Mouse (Mus musculus) hindbrain, embryonic 11.5 days (tissue): ENCODE results near the gene Plin4. TPM values are rescaled to one million over a fixed set of nuclear protein-coding genes. Genes with fewer than 3 reads are reported as not detected.

ENCODE experiments used
- ATAC-seq: fragments of 200-750 bp; cut with Nextera tagmentation; 2 replicates; pipeline ENCODE4 v1.8.0; 2017; ENCODE audit warnings: mild to moderate bottlenecking, moderate TSS enrichment, moderate library complexity; ENCODE audit not compliant: low FRiP score
- DNase-seq: peaks from one replicate; pipeline ENCODE4 v3.0.0-alpha.2; 2015; ENCODE audit warnings: low spot score
- H3K27ac ChIP-seq: fragments of 300-500 bp; sonication (generic); 2 replicates; pipeline ENCODE4 v1.5.1; 2014; ENCODE audit warnings: mild to moderate bottlenecking, low read depth, low read length
- H3K27me3 ChIP-seq: fragments of 300-500 bp; sonication (generic); 2 replicates; pipeline ENCODE4 v1.6.1; 2014; ENCODE audit warnings: mild to moderate bottlenecking, low read length, moderate library complexity, mixed read lengths; ENCODE audit not compliant: control insufficient read depth, insufficient read depth
- H3K36me3 ChIP-seq: fragments of 300-500 bp; sonication (generic); 2 replicates; pipeline ENCODE4 v1.6.1; 2014; ENCODE audit warnings: mild to moderate bottlenecking, low read length, moderate library complexity, mixed read lengths; ENCODE audit not compliant: control insufficient read depth, insufficient read depth
- H3K4me1 ChIP-seq: fragments of 300-500 bp; sonication (generic); replicated peaks from 2 replicates; pipeline ENCODE4 v1.6.1; 2014; ENCODE audit warnings: low read length, mixed read lengths; ENCODE audit not compliant: control insufficient read depth, insufficient read depth
- H3K4me2 ChIP-seq: fragments of 300-500 bp; sonication (generic); replicated peaks from 2 replicates; pipeline ENCODE4 v1.6.1; 2014; ENCODE audit warnings: mild to moderate bottlenecking, low read depth, low read length
- H3K4me3 ChIP-seq: fragments of 300-500 bp; sonication (generic); 2 replicates; pipeline ENCODE4 v1.5.1; 2014; ENCODE audit warnings: low read depth, low read length
- H3K9ac ChIP-seq: fragments of 300-500 bp; sonication (generic); 2 replicates; pipeline ENCODE4 v1.6.1; 2014; ENCODE audit warnings: low read depth, low read length
- H3K9me3 ChIP-seq: fragments of 300-500 bp; sonication (generic); 2 replicates; pipeline ENCODE4 v1.6.1; 2016; ENCODE audit warnings: low read length; ENCODE audit not compliant: control insufficient read depth
- WGBS: fragments of 180-500 bp; shearing (Covaris S2); extraction: QIAGEN DNeasy Blood & Tissue Kit; methylation state at CpG from one replicate; pipeline ENCODE4 v1.1.7; 2014; 5-methylcytosine and 5-hydroxymethylcytosine counted together
- polyA plus RNA-seq: library from polyadenylated mRNA; unstranded; fragments of >200 nt; fragmentation: Nextera tagmentation; extraction: Ambion mirVana; gene quantifications from 2 replicates; pipeline ENCODE4 v1.2.1, GENCODE M21; 2014

Gene Plin4
- polyA plus RNA-seq, 1 experiment from 2014 or later = 0.09 TPM

- Histone ChIP-seq H3K9ac (no peak overlapping the region), H3K4me3 (no peak overlapping the region), H3K27ac (no peak overlapping the region), H3K4me2 (no peak overlapping the region), H3K4me1 (no peaks in the 10 kb centered on the region), H3K27me3 (no peaks in the 10 kb centered on the region), H3K9me3 (no peaks in the 10 kb centered on the region), H3K36me3 (peaks cover 26% of the 10 kb centered on the region)
- ATAC-seq = no peak
- DNase-seq = no peak
- WGBS = 89% methylated on average over 5 of the region's 5 CpGs
Observed at GRCm38 (mm10) chr17:56102158-56102557, 7.4 kb downstream of the Plin4 start.

DNA sequence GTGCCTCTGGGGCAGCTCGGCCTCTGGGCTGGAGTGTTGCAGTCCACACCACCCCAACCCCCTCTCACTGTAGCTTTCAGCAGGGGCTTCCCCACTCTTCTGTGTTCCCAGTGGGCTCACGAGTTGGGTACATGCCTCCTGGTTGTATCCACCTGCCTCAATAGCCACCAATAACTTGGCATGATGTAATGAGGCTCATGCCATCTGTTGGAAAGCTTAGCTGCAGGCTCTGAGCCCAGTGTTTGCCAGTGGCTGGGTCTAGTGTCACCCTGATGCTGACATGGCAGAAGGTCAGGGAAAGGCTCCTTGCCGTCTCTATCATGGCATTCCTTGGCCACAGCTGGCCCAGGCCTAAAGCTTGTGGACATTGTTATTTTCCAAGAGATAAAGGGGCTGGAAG is 8.8 kb downstream of the Plin4 start:
- no peaks in the 10 kb centered on the region for H3K27me3 ChIP-seq
- H3K27ac ChIP-seq = no peak overlapping the region
- 85% methylated on average over 3 of the region's 3 CpGs for WGBS
- H3K4me3 ChIP-seq = no peak overlapping the region
- no peak overlapping the region for H3K9ac ChIP-seq
- H3K4me2 ChIP-seq = no peak overlapping the region
- H3K9me3 ChIP-seq = no peaks in the 10 kb centered on the region
- DNase-seq = no peak
- H3K4me1 ChIP-seq = no peaks in the 10 kb centered on the region
- peaks cover 36% of the 10 kb centered on the region for H3K36me3 ChIP-seq
- no peak for ATAC-seq

- WGBS = 95% methylated on average over 15 of the region's 15 CpGs
Observed at GRCm38 (mm10) chr17:56098711-56099572, 10.7 kb downstream of the Plin4 start.

DNA sequence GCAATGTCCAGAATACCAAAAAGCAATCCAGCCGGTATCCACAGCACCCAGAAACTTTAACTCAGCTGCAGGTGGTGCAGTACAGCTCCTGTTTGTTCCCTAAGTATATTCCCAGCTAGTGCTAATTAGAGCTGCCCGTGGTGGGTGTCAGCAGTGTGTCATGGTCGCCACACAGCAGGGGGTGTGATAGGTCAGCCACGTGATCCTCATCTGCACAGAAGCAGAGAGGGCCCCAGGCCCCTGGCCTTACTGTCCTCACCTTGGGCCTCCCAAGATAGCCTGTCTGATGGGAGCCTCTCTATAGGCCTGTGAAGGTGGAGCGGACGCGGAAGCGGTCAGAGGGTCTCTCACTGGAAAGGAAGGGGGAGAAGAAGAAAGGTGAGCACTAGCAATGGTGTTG is 11.4 kb downstream of the Plin4 start:
- ATAC-seq = no peak
- H3K9ac ChIP-seq = no peak overlapping the region
- H3K27ac ChIP-seq = no peak overlapping the region
- 92% methylated on average over 8 of the region's 8 CpGs for WGBS
- no peaks in the 10 kb centered on the region for H3K4me1 ChIP-seq
- H3K36me3 ChIP-seq = peaks cover 38% of the 10 kb centered on the region
- H3K4me2 ChIP-seq = no peak overlapping the region
- no peaks in the 10 kb centered on the region for H3K9me3 ChIP-seq
- H3K27me3 ChIP-seq = no peaks in the 10 kb centered on the region
- DNase-seq = no peak
- H3K4me3 ChIP-seq = no peak overlapping the region

More at GRCm38 (mm10) chr17:56098711-56099572, 10.7 kb downstream of the Plin4 start:
- DNase-seq (no peak), ATAC-seq (no peak)
- Histone ChIP-seq H3K27me3 (no peaks in the 10 kb centered on the region), H3K9ac (no peak overlapping the region), H3K4me2 (no peak overlapping the region), H3K9me3 (no peaks in the 10 kb centered on the region), H3K4me3 (no peak overlapping the region), H3K36me3 (peaks cover 36% of the 10 kb centered on the region), H3K27ac (no peak overlapping the region), H3K4me1 (no peaks in the 10 kb centered on the region)

- DNase-seq (no peak), ATAC-seq (no peak)
- no peaks in the 10 kb centered on the region for H3K9me3 ChIP-seq
- peaks cover 35% of the 10 kb centered on the region for H3K36me3 ChIP-seq
- no peak overlapping the region for H3K27ac ChIP-seq
- no peaks in the 10 kb centered on the region for H3K4me1 ChIP-seq
- no peak overlapping the region for H3K9ac ChIP-seq
- no peaks in the 10 kb centered on the region for H3K27me3 ChIP-seq
- 89% methylated on average over 12 of the region's 12 CpGs for WGBS
- H3K4me3 ChIP-seq = no peak overlapping the region
- H3K4me2 ChIP-seq = no peak overlapping the region
Observed at GRCm38 (mm10) chr17:56096883-56097282, 12.7 kb downstream of the Plin4 start.

DNA sequence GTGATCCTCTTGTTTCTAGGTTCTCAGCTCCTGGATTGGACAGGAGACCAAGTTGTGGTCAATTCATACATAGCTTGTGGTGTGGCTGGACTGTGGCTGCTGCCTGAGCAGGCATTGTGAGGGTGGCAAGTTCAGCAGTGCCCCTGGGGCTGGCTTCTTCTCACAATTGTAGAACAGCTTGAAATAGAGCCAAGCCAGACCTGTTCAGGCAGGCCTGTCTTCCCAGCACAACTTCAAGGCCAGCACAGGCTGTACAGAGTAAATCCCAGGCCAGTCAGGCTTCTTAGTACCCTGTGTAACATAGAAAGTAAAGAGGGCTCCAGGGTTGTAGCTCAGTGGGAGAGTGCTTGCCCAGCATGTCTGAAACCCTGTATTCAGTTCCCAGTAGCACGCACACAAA is 16.8 kb downstream of the Plin4 start:
- H3K9me3 ChIP-seq = no peaks in the 10 kb centered on the region
- peaks cover 20% of the 10 kb centered on the region; the same call in 1 of the 2 replicates for H3K36me3 ChIP-seq
- 95% methylated on average over 1 of the region's 1 CpGs for WGBS
- H3K27me3 ChIP-seq = no peaks in the 10 kb centered on the region
- H3K4me3 ChIP-seq = no peak overlapping the region
- no peak for DNase-seq
- H3K4me1 ChIP-seq = no peaks in the 10 kb centered on the region
- H3K9ac ChIP-seq = no peak overlapping the region
- H3K4me2 ChIP-seq = no peak overlapping the region
- no peak for ATAC-seq
- no peak overlapping the region for H3K27ac ChIP-seq

DNA sequence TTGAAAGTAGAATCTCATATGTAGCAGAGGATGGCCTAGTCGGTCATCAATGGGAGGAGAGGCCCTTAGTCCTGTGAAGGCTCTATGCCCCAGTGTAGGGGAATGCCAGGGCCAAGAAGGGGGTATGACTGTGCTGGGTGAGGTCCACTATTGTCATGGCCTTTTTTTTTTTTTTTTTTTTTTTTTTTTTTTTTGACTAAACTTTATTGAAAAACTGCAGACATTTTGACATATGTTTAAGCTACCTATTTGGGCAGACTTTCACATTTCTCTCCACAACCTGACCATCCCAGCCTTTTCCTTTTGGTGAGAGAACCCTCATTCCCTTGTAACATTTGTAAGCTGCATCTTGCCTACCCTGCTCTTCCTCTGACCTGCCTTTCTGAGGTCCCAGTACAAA is 17.3 kb downstream of the Plin4 start:
- ATAC-seq (no peak), DNase-seq (no peak)
- no peak overlapping the region for H3K27ac ChIP-seq
- H3K4me3 ChIP-seq = no peak overlapping the region
- 77% methylated on average over 1 of the region's 1 CpGs for WGBS
- H3K9me3 ChIP-seq = no peaks in the 10 kb centered on the region
- no peak overlapping the region for H3K4me2 ChIP-seq
- H3K27me3 ChIP-seq = no peaks in the 10 kb centered on the region
- H3K4me1 ChIP-seq = no peaks in the 10 kb centered on the region
- no peak overlapping the region for H3K9ac ChIP-seq
- H3K36me3 ChIP-seq = peaks cover 16% of the 10 kb centered on the region; the same call in 1 of the 2 replicates

GRCm38 (mm10) chr17:56080781-56081585 is 28.6 kb downstream of the Plin4 start:
- peak overlapping the region; percentile 94 for H3K4me3 ChIP-seq
- peaks cover 3% of the 10 kb centered on the region; the same call in 1 of the 2 replicates for H3K36me3 ChIP-seq
- peak overlapping the region; percentile 53; the same call in 1 of the 2 replicates for H3K27ac ChIP-seq
- WGBS = 6% methylated on average over 8 of the region's 8 CpGs
- peaks cover 2% of the 10 kb centered on the region for H3K4me1 ChIP-seq
- no peaks in the 10 kb centered on the region for H3K27me3 ChIP-seq
- H3K9ac ChIP-seq = peak overlapping the region; percentile 81
- ATAC-seq = peak; percentile 48
- H3K9me3 ChIP-seq = no peaks in the 10 kb centered on the region
- DNase-seq = peak; percentile 84
- peak overlapping the region; percentile 97 for H3K4me2 ChIP-seq
